Mouse (Mus musculus) neutrophil, adult 5-6 weeks (primary cell): ENCODE measurements around the gene Dhx34. TPM values are rescaled to one million over a fixed set of nuclear protein-coding genes. Genes with fewer than 3 reads are reported as not detected.

Experiments
- ATAC-seq: fragments of 151-379, 151-347 bp; 2 replicates; pipeline ENCODE4 v1.8.0; 2017; ENCODE audit warnings: mild to moderate bottlenecking, moderate TSS enrichment; ENCODE audit not compliant: insufficient number of reproducible peaks, poor library complexity, low FRiP score, severe bottlenecking; ENCODE audit errors: extremely low read depth
- total RNA-seq: library from RNA; stranded (forward); fragments of 200-1000 nt; gene quantifications from 2 replicates; pipeline ENCODE4 v1.2.3, GENCODE M21; 2017

Gene Dhx34
- total RNA-seq, 1 experiment from 2014 or later: 12.5 TPM

DNA sequence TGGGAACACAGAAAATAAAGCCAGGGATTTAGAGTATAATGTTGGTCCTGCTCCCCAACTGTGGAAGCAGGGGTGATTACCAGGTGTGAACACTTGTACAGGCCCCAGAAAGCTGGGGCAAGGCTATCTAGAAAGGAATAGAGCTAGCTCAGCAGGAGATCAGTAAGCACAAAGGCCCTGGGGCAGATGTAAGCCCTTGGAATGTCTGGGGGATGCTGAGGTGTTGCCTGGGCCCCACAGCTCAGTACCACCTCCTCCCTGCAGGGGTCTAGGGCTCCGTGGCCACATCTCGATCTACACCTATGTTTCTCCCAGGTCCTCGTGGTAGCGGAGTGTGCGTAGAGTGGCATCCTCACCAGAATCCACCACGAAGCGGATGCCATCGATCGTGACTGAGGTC is 7.9 kb downstream of the Dhx34 start:
- no peak for ATAC-seq

DNA sequence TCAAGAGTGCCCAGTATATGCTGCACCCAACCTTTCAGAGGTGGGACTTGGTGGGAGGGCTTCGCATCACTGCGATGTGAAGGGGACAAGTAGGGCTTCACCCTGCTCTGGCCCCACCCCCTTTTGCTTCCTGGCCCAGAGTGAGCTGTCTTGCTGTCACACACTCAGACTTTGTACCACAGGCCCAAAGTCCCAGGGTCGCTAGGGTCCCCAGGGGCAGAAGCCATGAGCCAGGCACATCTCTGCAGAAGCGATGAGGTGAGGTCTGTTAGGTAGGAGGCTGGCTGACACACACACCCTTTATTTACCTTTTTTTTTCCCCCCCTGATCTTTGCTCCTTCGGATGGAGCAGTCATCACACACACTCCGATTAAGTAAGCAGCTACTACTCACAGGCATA is 8.6 kb downstream of the Dhx34 start:
- ATAC-seq: no peak

GRCm38 (mm10) chr7:16210862-16211365 is 10.9 kb downstream of the Dhx34 start:
- no peak for ATAC-seq

DNA sequence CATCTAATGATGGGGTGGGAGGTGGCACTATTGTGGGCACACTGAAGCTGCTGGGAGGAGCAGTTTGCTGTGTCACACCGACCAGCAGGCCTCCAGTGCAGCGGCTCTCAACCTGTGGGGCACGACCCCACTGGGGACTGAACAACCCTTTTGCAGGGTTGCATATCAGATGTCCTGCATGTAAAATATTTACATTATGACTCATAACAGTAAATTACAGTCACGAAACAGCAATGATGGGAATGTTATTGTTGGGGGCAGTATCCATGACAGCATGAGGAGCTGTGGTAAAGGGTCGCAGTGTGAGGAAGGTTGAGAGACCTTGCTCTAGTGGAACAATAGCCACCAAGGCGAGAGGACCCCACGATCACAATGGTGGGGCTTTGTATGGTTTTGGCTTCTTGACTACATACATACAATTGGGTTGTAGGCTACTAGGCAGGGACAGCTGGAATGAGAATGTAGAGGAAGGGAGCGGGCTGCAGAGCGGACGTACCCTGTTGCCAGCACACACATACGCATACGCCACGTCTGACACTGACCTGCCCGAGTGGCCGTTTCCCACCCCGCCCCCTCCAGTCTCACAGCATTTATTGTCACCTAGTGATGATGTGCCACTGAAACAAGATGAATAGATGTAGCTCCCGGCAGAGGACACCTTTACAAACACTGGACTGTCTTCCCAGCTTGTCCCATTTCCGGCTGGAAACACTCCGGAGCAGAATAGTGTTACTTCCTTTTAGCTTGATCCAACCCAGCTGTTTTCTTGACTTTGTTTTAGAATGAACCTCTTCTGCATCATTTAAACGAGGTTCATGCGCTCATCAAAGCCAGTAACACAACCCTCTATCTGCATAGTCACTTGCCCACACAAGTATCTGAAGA is 12.8 kb downstream of the Dhx34 start:
- ATAC-seq: no peak

DNA sequence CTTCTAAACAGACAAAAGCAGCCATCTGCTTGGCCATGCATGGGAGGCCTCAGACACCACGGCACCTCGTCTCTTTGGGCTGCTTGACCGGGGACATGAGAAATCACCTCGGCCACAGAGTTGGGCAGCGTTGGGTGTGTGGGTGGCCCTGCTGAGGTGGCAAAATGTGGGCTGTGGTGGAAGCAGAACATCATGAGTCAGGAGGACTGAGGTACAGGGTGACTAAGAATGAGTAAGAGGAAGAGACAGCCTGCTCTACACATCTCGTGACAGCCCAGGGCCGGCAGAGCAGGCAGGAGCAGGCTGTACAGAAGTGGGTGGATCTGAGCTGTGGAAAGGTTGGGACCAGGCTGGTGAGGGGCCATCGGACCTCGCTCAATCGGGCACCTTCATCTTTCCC is 14.3 kb downstream of the Dhx34 start:
- ATAC-seq: peak; percentile 63

GRCm38 (mm10) chr7:16207076-16207475 is 14.8 kb downstream of the Dhx34 start:
- ATAC-seq: no peak

GRCm38 (mm10) chr7:16204791-16205190 is 17.0 kb downstream of the Dhx34 start:
- no peak for ATAC-seq

- no peak for ATAC-seq
Measured at GRCm38 (mm10) chr7:16203505-16203903, 18.3 kb downstream of the Dhx34 start.

- ATAC-seq: no peak
Measured at GRCm38 (mm10) chr7:16202756-16203504, 18.9 kb downstream of the Dhx34 start.

GRCm38 (mm10) chr7:16201136-16201535 is 20.7 kb downstream of the Dhx34 start:
- ATAC-seq: no peak

- ATAC-seq: no peak
Measured at GRCm38 (mm10) chr7:16198540-16198939, 23.3 kb downstream of the Dhx34 start.

DNA sequence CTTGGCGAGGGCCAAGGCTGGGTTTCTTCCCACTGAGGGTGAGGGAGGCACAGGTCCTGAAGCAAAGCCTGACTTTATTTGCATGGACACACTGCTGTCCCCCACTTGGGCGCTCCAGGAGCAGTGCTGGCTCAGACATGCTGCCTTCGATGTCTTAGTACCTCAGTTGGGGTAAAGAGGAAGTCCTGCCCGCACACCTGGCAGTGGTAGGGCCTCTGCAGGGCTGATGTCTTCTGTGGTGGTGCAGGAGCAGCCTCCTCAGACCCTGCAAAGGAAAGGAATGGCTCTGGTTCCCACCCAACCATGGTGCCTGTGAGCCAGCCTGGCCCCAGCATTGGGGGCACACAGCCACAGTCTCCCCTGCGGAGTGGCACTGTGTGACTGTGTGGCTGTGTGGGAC is 24.7 kb downstream of the Dhx34 start:
- ATAC-seq: no peak

DNA sequence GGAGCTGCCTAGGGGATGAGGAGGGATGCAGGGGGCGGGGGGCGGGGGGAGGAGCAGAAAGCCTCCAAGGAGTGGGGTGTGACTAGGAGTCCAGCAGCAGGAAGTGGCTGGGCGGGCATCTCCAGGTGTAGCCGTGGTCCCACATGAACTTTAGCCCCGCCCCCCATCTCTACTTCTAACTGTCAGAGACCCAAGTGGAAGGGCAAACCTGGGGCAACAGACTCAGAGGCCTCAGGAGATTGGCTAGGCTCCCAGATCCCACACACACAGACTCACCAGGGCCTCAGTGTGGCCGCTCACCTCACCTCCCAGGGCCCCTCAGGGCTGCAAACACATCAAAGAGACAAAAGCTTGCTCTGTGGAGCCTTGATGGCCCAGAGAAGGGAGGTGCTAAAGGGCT is 25.2 kb downstream of the Dhx34 start:
- ATAC-seq: no peak

DNA sequence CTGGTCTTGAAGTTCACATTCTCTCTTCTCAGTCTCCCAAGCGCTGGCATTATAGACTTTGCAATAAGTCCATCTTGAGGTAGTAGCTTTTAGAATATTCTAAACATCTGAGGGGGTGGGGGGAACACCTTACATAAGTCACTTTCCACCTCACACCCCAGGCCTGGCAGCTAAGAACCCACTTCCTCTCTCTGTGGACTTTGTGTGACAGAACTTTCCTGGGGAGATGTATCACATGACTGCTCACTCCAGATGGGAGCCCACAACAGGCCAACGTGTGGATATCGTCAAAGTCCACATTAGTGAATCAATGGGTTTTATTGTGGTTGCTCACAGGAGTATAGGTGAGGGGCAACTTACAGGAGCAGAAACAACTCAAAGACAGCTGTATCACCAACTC is 28.1 kb downstream of the Dhx34 start:
- no peak for ATAC-seq

DNA sequence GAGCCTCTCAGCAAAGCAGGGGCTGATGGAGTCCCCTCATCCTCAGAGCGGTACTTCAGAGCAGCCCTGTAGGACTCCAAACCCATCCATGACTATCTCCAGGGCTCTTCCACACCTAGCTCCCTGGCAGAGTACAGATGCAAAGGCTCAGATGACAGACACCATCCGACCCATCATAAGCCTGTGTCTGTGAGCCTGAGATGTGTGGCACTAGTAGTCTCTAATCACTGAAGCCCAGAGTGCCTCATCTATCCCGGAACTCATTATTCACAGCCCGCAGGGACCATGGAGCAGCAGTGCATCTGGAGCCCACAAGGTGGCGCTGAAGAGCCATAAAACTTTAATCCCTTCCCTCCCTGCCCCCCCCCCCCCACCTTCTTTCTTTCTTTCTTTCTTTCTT is 29.5 kb downstream of the Dhx34 start:
- peak; percentile 69 for ATAC-seq

- ATAC-seq: no peak
Measured at GRCm38 (mm10) chr7:16187494-16187893, 34.3 kb downstream of the Dhx34 start.

DNA sequence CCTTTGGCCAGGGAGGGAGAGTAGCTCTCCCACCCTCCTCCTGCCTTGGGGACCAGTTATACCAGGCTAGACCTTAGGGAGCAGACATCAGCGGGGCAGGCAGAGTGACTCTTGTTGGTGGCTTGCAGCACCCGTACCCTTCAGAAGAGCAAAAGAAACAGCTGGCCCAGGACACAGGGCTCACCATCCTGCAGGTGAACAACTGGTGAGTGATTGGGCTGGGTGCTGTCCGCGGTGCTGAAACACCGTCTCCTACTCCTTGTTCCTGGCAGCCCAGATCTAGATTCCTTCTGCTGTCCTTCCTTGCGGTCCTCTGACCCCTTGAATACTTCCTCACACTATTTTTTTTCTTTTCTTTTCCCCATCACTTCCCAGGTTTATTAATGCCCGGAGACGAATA is 38.2 kb downstream of the Dhx34 start:
- ATAC-seq: no peak

- ATAC-seq: no peak
Measured at GRCm38 (mm10) chr7:16178114-16178513, 43.7 kb downstream of the Dhx34 start.

- ATAC-seq: no peak; the same call in 1 of the 2 replicates
Measured at GRCm38 (mm10) chr7:16175542-16175931, 46.3 kb downstream of the Dhx34 start.
